Mouse (Mus musculus) hindbrain, embryonic 15.5 days (tissue): ENCODE results near the gene Mettl24. TPM values are rescaled to one million over a fixed set of nuclear protein-coding genes. Genes with fewer than 3 reads are reported as not detected.
A peak's percentile ranks its signal among the peaks of the same experiment; 100 is the strongest.

ENCODE experiments used
- ATAC-seq: fragments of 200-750 bp; cut with Nextera tagmentation; 2 replicates; pipeline ENCODE4 v1.8.0; 2017; ENCODE audit warnings: low read depth, moderate number of reproducible peaks, moderate TSS enrichment; ENCODE audit not compliant: low FRiP score
- H3K27ac ChIP-seq: fragments of 300-500 bp; sonication (generic); replicated peaks from 2 replicates; pipeline ENCODE4 v1.5.1; 2015; ENCODE audit warnings: mild to moderate bottlenecking, inconsistent platforms
- H3K27me3 ChIP-seq: fragments of 300-500 bp; sonication (generic); 2 replicates; pipeline ENCODE4 v1.6.1; 2015; ENCODE audit warnings: control low read depth, inconsistent platforms
- H3K36me3 ChIP-seq: fragments of 300-500 bp; sonication (generic); 2 replicates; pipeline ENCODE4 v1.6.1; 2015; ENCODE audit warnings: control low read depth, inconsistent platforms
- H3K4me1 ChIP-seq: fragments of 300-500 bp; sonication (generic); replicated peaks from 2 replicates; pipeline ENCODE4 v1.6.1; 2015; ENCODE audit warnings: control low read depth, inconsistent platforms
- H3K4me2 ChIP-seq: fragments of 300-500 bp; sonication (generic); 2 replicates; pipeline ENCODE4 v1.6.1; 2015; ENCODE audit warnings: moderate library complexity, mild to moderate bottlenecking, inconsistent platforms
- H3K4me3 ChIP-seq: fragments of 300-500 bp; sonication (generic); 2 replicates; pipeline ENCODE4 v1.5.1; 2015; ENCODE audit warnings: mild to moderate bottlenecking, inconsistent platforms
- H3K9ac ChIP-seq: fragments of 300-500 bp; sonication (generic); 2 replicates; pipeline ENCODE4 v1.6.1; 2015; ENCODE audit warnings: inconsistent platforms
- H3K9me3 ChIP-seq: fragments of 300-500 bp; sonication (generic); 2 replicates; pipeline ENCODE4 v1.6.1; 2016; ENCODE audit warnings: control low read depth, inconsistent platforms
- WGBS: fragments of 180-500 bp; shearing (Covaris S2); methylation state at CpG from one replicate; pipeline ENCODE4 v1.1.7; 2015; 5-methylcytosine and 5-hydroxymethylcytosine counted together
- polyA plus RNA-seq: library from polyadenylated mRNA; unstranded; fragments of >200 nt; fragmentation: Nextera tagmentation; extraction: Ambion mirVana; gene quantifications from 2 replicates; pipeline ENCODE4 v1.2.1, GENCODE M21; 2015

Gene Mettl24
- polyA plus RNA-seq, 1 experiment from 2014 or later: 0.60 TPM

- H3K27ac ChIP-seq: no peak overlapping the region
- H3K4me3 ChIP-seq: no peak overlapping the region
- peaks cover 24% of the 10 kb centered on the region for H3K36me3 ChIP-seq
- H3K4me2 ChIP-seq: no peak overlapping the region
- no peaks in the 10 kb centered on the region for H3K9me3 ChIP-seq
- WGBS: 91% methylated on average over 6 of the region's 7 CpGs
- H3K9ac ChIP-seq: no peak overlapping the region
- ATAC-seq: no peak
- no peaks in the 10 kb centered on the region for H3K4me1 ChIP-seq
- H3K27me3 ChIP-seq: no peaks in the 10 kb centered on the region
These were observed 148.2 kb downstream of the Mettl24 start for GRCm38 (mm10) chr10:40831267-40831666.

DNA sequence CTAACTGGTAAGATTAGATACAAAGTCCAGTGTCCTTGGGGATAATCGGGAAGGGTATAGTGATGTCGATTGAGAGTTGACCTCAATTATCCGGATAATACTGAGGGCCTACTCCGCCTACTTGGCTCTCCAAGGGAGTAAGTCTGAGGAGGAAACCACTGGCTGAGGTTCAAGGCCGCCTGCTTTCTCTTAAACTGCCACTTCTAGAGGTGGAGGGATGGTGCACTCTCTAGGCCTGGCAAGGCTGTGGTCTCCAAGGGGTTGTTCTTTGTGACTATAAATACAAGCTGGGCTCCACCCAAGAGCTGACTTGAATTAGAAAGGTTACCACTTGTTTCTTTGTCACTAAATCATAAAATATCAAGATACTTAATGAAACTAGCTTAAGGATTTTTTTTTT is 157.0 kb downstream of the Mettl24 start:
- Histone ChIP-seq H3K27me3 (no peaks in the 10 kb centered on the region), H3K4me2 (no peak overlapping the region), H3K36me3 (peaks cover 28% of the 10 kb centered on the region; the same call in 1 of the 2 replicates), H3K4me3 (no peak overlapping the region), H3K4me1 (no peaks in the 10 kb centered on the region; the same call in 1 of the 2 replicates), H3K27ac (no peak overlapping the region), H3K9ac (no peak overlapping the region), H3K9me3 (no peaks in the 10 kb centered on the region)
- no peak for ATAC-seq
- 90% methylated on average over 5 of the region's 5 CpGs for WGBS

DNA sequence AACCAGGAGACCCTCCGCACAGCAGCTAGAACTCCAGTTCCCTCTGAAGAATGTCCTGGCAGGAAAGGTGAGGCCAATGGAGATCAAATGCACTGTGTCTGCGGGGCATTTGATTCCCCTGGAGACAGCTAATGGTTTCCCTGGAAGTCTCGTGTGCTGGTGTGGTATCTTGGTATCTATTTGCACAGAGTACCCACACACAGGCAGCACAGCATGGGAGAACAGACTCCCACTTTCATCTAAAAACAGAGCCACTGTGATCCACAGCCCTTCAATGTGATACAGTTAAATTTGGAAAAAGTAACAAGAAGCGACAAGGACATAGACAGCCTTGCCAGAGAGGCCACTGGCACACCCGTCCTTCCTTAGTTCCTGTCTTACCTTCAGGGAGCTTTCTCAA is 160.8 kb downstream of the Mettl24 start:
- Histone ChIP-seq H3K27me3 (no peaks in the 10 kb centered on the region), H3K9me3 (no peaks in the 10 kb centered on the region), H3K4me1 (no peaks in the 10 kb centered on the region; the same call in 1 of the 2 replicates), H3K27ac (peak overlapping the region; percentile 25), H3K4me2 (no peak overlapping the region), H3K36me3 (peaks cover 37% of the 10 kb centered on the region), H3K9ac (no peak overlapping the region), H3K4me3 (no peak overlapping the region)
- WGBS: 68% methylated on average over 5 of the region's 5 CpGs
- ATAC-seq: no peak; the same call in 1 of the 2 replicates

GRCm38 (mm10) chr10:40844546-40844945 is 161.5 kb downstream of the Mettl24 start:
- H3K9ac ChIP-seq: no peak overlapping the region
- H3K27ac ChIP-seq: peak overlapping the region; percentile 34
- no peaks in the 10 kb centered on the region; the same call in 1 of the 2 replicates for H3K4me1 ChIP-seq
- 71% methylated on average over 10 of the region's 10 CpGs for WGBS
- H3K9me3 ChIP-seq: no peaks in the 10 kb centered on the region
- no peak overlapping the region; the same call in 1 of the 2 replicates for H3K4me2 ChIP-seq
- peak; percentile 47; the same call in 1 of the 2 replicates for ATAC-seq
- no peaks in the 10 kb centered on the region for H3K27me3 ChIP-seq
- H3K4me3 ChIP-seq: no peak overlapping the region
- peaks cover 37% of the 10 kb centered on the region for H3K36me3 ChIP-seq

DNA sequence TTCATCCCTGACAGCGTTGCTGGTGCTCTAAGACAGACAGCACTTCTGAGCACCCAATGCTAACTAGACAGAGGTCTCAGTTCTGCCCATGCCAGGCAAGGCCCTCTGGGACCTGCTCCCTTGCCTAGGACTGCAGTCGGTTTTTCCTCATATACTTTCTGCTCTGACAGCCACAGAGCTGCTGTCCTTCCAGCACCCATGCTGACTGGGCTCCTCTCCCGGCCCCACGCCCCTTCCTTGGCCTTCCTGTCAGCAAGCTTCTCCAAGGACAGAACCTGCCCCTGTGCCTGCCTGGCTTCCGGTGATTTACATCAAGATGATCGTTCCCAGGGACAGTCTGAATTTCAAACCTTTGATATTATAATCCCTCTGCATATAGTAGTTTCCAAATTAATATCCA is 162.5 kb downstream of the Mettl24 start:
- Histone ChIP-seq H3K36me3 (peaks cover 35% of the 10 kb centered on the region), H3K9ac (no peak overlapping the region), H3K27me3 (no peaks in the 10 kb centered on the region), H3K9me3 (no peaks in the 10 kb centered on the region), H3K4me2 (no peak overlapping the region), H3K4me1 (no peaks in the 10 kb centered on the region; the same call in 1 of the 2 replicates), H3K27ac (no peak overlapping the region), H3K4me3 (no peak overlapping the region)
- WGBS: 86% methylated on average over 6 of the region's 6 CpGs
- ATAC-seq: no peak

- Histone ChIP-seq H3K9me3 (no peaks in the 10 kb centered on the region), H3K27ac (no peak overlapping the region), H3K9ac (no peak overlapping the region), H3K36me3 (peaks cover 20% of the 10 kb centered on the region), H3K27me3 (no peaks in the 10 kb centered on the region), H3K4me2 (no peak overlapping the region), H3K4me3 (no peak overlapping the region), H3K4me1 (no peaks in the 10 kb centered on the region; the same call in 1 of the 2 replicates)
- 82% methylated on average over 10 of the region's 10 CpGs for WGBS
- ATAC-seq: no peak
These were observed 164.2 kb downstream of the Mettl24 start for GRCm38 (mm10) chr10:40847176-40847874.

DNA sequence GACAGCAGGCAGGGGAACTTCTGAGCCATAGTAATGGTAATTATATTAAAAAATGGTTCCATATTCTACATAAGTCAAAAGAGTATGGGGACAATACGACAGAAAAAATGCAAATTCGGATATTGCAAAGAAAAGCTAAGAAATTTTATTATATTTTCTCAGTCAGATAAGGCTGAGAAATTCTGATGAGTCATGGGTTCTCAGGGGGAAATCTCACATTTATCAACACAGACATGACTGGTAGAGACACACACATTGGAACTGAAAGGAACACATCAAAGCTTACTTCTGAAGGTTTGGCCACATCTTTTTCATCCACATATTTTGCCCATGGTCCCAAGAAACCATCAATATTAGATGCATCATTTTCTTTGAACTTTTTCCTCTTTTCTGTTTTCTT is 167.6 kb downstream of the Mettl24 start:
- 84% methylated on average over 2 of the region's 2 CpGs for WGBS
- H3K27ac ChIP-seq: no peak overlapping the region
- no peaks in the 10 kb centered on the region for H3K27me3 ChIP-seq
- no peak overlapping the region for H3K4me2 ChIP-seq
- peaks cover 15% of the 10 kb centered on the region for H3K36me3 ChIP-seq
- no peak for ATAC-seq
- H3K4me1 ChIP-seq: no peaks in the 10 kb centered on the region
- H3K9me3 ChIP-seq: no peaks in the 10 kb centered on the region
- no peak overlapping the region for H3K4me3 ChIP-seq
- H3K9ac ChIP-seq: no peak overlapping the region

DNA sequence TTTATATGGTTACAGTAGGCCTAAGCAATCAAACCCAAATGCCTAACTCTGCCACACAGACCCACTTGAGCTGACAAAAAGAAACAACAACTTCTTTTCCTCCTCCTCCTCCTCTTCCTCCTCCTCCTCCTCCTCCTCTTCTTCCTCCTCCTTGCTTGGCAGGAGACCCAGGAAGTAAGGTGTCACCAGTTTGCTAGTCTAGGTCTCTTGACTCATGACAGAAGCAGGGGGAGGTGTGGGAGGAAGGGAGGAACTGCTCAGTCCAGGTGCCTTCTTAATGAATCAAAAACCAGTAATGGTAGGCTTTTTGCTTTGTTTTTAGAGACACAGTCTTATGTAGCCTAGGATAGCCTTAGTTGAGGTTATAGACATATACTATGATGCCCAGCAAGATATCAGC is 168.1 kb downstream of the Mettl24 start:
- no peak overlapping the region for H3K4me2 ChIP-seq
- H3K36me3 ChIP-seq: peaks cover 15% of the 10 kb centered on the region
- ATAC-seq: no peak
- H3K9me3 ChIP-seq: no peaks in the 10 kb centered on the region
- H3K4me3 ChIP-seq: no peak overlapping the region
- no peaks in the 10 kb centered on the region for H3K27me3 ChIP-seq
- H3K27ac ChIP-seq: no peak overlapping the region
- H3K4me1 ChIP-seq: no peaks in the 10 kb centered on the region
- H3K9ac ChIP-seq: no peak overlapping the region

DNA sequence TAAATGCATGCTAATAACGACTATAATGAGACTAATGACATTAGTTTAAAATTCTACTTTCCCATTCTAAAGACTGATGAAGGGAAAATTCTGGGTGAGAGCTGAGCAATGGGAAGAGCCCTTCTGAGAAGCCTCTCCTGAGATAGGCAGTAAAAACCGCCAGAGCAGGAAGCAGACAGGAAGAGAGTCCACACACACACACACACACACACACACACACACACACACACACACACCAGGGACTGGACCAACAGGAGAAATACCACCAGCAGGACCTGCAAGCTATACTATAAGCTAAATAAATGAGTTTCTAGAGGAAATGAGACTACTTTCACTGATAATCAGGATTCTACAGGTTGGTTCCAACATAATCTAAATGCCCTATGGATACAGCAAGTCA is 172.5 kb downstream of the Mettl24 start:
- 69% methylated on average over 2 of the region's 2 CpGs for WGBS

DNA sequence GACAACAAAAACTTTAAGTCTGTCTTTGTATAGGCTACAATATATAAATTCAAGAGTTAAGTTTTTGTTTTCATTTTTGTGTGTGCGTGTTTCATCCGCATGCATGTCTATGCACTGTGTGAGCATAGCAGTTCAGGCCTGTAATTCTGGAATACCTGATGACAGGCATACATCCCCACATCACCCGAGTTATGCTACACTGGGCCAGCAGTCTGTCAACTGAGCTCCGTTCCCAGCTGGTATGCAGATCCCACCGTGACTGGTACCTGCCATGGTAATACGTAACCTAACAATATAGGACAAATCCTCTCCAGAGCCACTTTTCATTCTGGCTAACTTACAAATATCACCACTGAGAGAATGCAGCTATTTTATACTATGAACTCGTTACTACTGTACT is 173.6 kb downstream of the Mettl24 start:
- Histone ChIP-seq H3K4me1 (0 out of 2 replicates have a peak, but pooled peaks cover 4% of the 10 kb centered on the region), H3K4me3 (no peak overlapping the region), H3K36me3 (no peaks in the 10 kb centered on the region), H3K27ac (no peak overlapping the region), H3K9ac (no peak overlapping the region), H3K9me3 (no peaks in the 10 kb centered on the region), H3K4me2 (no peak overlapping the region), H3K27me3 (no peaks in the 10 kb centered on the region)
- WGBS: 84% methylated on average over 7 of the region's 7 CpGs
- ATAC-seq: no peak

More for the DNA sequence above, 172.5 kb downstream of the Mettl24 start:
- Histone ChIP-seq H3K9ac (no peak overlapping the region), H3K36me3 (no peaks in the 10 kb centered on the region), H3K4me3 (no peak overlapping the region), H3K4me1 (0 out of 2 replicates have a peak, but pooled peaks cover 4% of the 10 kb centered on the region), H3K27ac (no peak overlapping the region), H3K4me2 (no peak overlapping the region), H3K27me3 (no peaks in the 10 kb centered on the region), H3K9me3 (no peaks in the 10 kb centered on the region)
- ATAC-seq: no peak

DNA sequence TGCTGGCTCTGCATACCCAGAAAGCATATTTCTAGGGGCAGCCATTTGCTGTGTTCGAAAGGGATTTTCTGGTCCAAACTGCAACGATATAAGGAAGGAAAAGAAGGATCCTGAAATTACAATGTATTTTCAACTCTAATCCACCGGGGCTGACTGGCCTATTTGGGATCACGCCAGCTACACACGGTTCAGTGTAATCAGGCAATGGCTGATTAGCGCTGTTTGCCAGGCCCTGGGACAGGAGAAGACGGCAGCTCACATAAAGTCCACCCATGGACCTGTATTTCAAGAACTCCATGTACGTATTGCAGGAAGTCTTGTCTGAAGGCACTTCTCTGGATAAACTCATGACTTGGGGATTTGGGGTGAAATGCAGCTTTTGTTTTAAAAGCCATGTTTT is 174.5 kb downstream of the Mettl24 start:
- Histone ChIP-seq H3K9me3 (no peaks in the 10 kb centered on the region), H3K36me3 (no peaks in the 10 kb centered on the region), H3K27me3 (no peaks in the 10 kb centered on the region), H3K4me1 (0 out of 2 replicates have a peak, but pooled peaks cover 4% of the 10 kb centered on the region), H3K9ac (no peak overlapping the region), H3K27ac (no peak overlapping the region), H3K4me3 (no peak overlapping the region), H3K4me2 (no peak overlapping the region)
- no peak for ATAC-seq
- 63% methylated on average over 8 of the region's 8 CpGs for WGBS
